Mouse (Mus musculus) layer of hippocampus, adult 9-10 months (tissue): ENCODE results near the gene Gdnf.

Experiments
- DNase-seq: peaks from one replicate; pipeline ENCODE4 v3.0.0; 2022; ENCODE audit warnings: low spot score

Gene Gdnf

GRCm38 (mm10) chr15:7810556-7811252 lies at the start of gene Gdnf:
Gdnf (plus strand) TSS chr15:7810846.
- no peak for DNase-seq

DNA sequence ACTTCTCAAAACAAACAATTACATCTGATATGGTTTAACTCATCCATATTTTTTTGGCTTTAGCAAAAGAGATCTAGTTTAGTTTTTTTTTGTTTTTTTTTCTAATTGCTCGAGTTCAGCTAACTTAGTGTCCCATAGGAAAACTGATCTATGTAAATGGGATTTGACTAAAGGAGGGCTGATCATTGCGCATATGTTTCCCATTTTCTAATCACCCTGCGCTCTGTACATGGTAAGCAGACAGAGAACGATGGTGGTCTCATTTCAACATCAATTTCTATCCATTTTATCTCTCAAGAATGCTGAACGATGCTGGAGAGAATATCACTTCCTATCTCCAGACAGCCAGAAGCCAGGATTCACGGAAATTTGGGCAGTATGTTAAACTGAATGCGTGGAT lies 43.5 kb upstream of the Gdnf start:
- no peak for DNase-seq

- DNase-seq, result no peak
Observed at GRCm38 (mm10) chr15:7772983-7773382, 37.7 kb upstream of the Gdnf start.

- no peak for DNase-seq
Observed at GRCm38 (mm10) chr15:7781517-7781916, 29.1 kb upstream of the Gdnf start.

DNA sequence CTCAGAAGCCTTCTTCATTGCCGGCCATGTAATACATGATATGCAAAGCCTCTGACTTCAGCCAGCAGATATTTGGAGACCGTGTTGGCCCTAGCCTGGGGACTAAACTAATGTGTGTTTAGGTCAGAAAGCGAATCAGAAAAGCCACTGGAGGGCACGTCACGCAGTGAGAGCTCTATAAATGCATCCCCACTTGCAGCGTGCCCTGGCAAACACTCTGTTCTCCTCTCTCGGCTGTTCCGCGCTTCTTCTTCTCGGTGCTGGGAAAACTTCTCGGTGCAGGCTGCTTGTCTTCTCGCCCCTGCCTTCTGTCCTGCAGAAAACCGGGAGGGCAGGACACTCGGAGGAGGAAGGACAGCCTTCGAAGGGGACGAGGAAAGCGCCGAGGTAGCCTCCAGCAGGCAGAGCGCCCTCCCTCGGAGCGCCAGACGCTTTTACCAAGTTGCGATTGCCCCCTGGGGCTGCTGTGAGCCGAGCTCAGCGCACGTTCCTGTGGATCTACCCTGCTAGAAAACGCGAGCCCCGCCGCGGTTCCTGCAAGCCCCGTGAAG lies 730 bp upstream of the Gdnf start:
- DNase-seq, result no peak

GRCm38 (mm10) chr15:7811253-7811625 lies 593 bp downstream of the Gdnf start:
- no peak for DNase-seq

DNA sequence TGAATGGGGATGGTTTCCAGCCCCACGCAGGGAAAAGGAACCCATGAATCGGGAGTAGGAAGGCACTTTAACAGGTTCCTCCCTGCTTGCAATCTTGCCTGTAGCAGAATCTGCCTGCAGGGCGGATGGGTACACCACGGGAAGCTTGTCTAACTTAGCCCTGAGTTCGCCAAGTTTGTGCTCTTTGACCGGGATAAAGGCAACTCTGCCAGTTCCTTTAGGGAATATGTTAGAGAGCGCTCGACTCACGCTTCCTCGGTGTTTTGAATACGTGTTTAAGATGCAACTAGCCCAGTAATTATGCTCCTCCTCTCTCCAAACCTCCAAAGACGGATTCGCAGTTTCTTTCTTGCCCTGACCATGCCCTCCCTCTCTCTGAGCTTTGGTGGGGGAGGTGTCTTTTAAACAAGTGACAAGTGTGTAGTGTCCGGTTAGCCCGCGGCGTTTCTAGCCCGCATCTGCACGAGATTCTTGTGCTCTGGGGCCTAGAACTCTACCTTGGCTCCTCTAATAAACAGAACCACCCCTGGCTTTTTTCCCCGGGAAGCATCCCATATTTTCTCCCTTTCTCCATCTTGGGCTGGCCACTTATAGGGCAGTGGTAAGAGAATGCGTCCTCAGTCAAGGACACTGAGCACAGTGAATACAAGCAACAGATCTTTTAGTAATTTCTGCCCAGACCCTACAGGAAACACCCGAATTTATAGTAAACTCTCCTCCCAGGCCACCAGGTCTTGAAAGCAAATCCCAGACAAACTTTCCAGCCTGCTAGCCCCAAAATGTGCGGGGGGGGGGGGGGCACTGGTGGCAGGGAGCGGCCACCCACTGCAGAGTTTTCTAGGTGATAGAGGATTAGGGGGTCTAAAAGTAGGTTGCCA lies 1.4 kb downstream of the Gdnf start:
- DNase-seq, result no peak

GRCm38 (mm10) chr15:7812872-7813530 lies 2.4 kb downstream of the Gdnf start:
- DNase-seq, result no peak

DNA sequence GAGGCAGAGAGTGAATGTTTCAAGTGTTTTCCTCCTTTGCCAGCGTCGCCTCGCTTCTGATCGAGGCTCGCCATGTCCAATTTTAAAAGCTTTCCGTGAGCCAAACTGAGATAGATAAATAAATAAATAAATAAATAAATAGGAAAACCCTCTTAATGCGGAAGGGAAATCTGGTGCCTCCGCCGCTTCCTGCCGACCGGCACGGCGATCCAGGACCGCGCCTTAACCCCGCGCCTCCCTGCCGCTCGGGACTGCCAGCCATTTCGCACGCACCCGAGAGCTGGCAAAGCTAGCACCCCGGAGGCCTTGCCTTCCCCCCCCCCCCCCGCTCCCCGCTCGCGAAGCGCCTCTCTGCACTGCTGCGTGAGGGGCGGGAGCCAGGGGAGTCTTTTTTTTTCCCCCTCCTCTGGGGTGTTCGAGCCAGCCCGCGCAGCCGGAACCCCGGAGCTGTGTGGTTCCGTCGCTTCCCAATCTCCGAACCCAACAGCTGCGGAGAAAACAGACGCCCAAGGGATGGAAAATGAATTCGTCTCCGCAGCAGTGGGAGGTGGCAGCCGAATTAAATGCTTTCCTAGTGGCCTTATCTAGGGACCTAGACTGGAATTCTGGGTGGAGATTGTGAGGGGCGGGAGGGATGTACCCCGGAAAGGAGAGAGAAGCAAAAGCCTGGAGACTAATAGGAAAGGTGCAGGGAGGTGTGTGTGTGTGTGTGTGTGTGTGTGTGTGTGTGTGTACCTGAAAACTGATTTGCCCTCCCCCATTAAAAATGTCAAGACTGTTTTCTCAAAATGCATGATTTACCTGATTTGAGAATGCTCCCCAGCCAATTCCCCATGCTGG lies 3.1 kb downstream of the Gdnf start:
- no peak for DNase-seq

- DNase-seq, result no peak
Observed at GRCm38 (mm10) chr15:7814371-7814680, 3.7 kb downstream of the Gdnf start.

GRCm38 (mm10) chr15:7814917-7815316 lies 4.3 kb downstream of the Gdnf start:
- no peak for DNase-seq

DNA sequence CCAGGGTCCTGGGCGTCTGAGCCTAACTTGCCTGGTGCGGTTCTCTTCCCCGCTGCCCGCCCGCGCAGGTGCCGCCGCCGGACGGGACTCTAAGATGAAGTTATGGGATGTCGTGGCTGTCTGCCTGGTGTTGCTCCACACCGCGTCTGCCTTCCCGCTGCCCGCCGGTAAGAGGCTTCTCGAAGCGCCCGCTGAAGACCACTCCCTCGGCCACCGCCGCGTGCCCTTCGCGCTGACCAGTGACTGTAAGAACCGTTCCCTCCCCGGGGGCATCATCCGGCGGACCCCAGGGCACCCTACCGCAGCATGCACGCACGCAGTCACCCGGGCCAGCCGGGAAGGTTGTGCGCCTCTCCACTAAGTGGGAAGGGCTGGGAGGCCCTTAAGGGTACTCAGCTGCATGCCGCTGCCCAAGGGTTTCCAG lies 4.9 kb downstream of the Gdnf start:
- DNase-seq, result no peak

- DNase-seq, result no peak
Observed at GRCm38 (mm10) chr15:7823886-7824285, 13.2 kb downstream of the Gdnf start.

- DNase-seq, result no peak
Observed at GRCm38 (mm10) chr15:7825530-7825929, 14.9 kb downstream of the Gdnf start.

DNA sequence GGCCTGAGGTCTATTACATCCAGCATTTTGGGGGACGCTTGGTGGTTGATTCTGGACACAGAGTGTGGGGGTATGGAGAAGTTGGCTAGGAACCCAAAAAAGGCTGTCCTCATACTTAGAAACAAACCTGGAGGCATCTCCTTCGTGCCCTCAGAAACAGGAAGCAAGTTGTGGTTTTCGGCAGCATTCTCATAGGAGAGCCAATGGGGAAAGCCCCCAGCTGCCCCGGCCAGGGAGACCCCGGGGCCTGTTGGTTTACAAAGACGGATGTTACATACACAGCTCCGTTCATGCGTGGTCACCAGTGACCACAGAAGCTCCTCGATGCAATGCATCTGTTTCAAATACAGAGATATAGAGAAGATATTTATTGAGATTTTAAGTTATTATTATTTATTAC lies 24.8 kb downstream of the Gdnf start:
- DNase-seq, result no peak

- DNase-seq, result no peak
Observed at GRCm38 (mm10) chr15:7838060-7838920, 27.6 kb downstream of the Gdnf start.

- no peak for DNase-seq
Observed at GRCm38 (mm10) chr15:7838921-7839309, 28.3 kb downstream of the Gdnf start.

DNA sequence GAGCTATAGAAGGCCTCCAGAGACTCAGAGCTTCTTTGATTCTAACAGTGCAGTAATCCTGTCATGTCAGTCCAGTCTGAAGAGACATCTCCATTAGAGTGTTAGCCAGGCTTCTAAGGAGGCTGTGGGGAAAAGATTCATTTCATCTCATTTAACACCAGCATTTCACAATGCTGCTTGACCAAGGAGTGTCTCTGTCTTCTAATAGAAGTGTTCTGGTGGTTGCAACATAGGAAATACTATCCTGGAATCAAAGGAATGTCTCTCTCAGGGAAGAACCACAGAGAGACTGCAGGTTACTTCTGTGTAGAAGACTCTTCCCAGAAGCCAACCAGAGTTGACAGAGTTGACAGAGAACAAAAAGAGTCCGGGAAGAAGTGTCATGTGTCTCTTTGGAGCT lies 31.0 kb downstream of the Gdnf start:
- no peak for DNase-seq

DNA sequence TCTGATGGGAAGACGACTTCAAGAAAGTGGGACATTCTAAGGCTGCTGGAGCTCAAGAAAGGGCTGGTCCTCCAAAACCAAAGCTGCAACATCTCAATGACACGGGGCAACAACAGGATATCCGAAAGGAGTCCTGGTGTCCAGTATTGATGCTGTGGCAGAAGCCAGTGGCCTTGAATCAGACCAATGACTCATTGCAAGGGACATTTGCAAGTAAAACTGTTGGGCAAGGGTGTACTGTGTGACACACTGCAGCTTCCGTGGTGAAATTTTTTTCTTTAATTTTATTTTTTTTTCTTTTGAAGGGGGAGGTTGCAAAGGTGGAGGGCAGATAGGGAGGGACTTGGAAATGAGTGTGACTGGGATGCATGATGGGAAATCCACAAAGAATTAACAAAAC lies 31.8 kb downstream of the Gdnf start:
- no peak for DNase-seq

- no peak for DNase-seq
Observed at GRCm38 (mm10) chr15:7857418-7857817, 46.8 kb downstream of the Gdnf start.

- no peak for DNase-seq
Observed at GRCm38 (mm10) chr15:7858841-7859240, 48.2 kb downstream of the Gdnf start.
